Mouse (Mus musculus): ENCODE results near the gene Arfgap1. TPM values are rescaled to one million over a fixed set of nuclear protein-coding genes. Genes with fewer than 3 reads are reported as not detected.

Gene Arfgap1
- polyA plus RNA-seq, 1 experiment from 2014 or later = 59.0 TPM

DNA sequence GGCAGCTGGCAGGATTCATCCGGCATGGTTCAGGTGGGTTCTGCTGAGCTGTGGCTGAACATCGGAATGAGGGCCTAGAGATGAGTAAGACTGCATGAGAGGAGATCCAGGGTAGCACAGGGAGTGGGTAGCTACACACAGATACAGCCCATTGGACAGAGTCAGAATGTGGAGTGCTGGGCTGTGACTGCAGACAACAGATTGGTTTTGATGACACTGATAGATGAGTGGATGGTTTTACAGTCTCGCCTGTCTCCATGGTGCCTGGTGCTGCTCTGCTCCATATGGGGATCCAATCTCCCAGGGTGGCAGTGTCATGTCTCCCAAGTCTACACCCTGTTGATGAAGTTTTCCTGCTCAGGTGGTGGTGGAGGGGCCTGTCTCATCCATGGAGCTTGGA lies 29.9 kb downstream of the Arfgap1 start:
- H3K27me3 ChIP-seq (ENCODE audit: control insufficient read depth, insufficient read depth, low read length) = peaks cover 9% of the 10 kb centered on the region; the same call in 1 of the 2 replicates
- no peak overlapping the region for H3K4me2 ChIP-seq (ENCODE audit: low read length)
- no peaks in the 10 kb centered on the region for H3K4me1 ChIP-seq (ENCODE audit: control insufficient read depth in 2 of 2, insufficient read depth in 2 of 2, low read length in 2 of 2)
- ATAC-seq (ENCODE audit: insufficient number of reproducible peaks, insufficient read depth, low FRiP score, low read depth) = no peak
- H3K36me3 ChIP-seq (ENCODE audit: control insufficient read depth, insufficient read depth, low read length) = no peaks in the 10 kb centered on the region
- H3K9ac ChIP-seq (ENCODE audit: low read length) = no peak overlapping the region
- WGBS = 47% methylated on average over 3 of the region's 3 CpGs
- no peak overlapping the region for H3K4me3 ChIP-seq (ENCODE audit: control insufficient read depth in 1 of 2, insufficient read depth in 1 of 2, low read depth in 1 of 2, low read length in 2 of 2)
- no peak overlapping the region for H3K27ac ChIP-seq (replicated peaks in 1 of 2; ENCODE audit: control insufficient read depth in 1 of 2, insufficient read depth in 1 of 2, low read depth in 2 of 2, low read length in 2 of 2)
- H3K9me3 ChIP-seq (ENCODE audit: control insufficient read depth, low read length) = no peaks in the 10 kb centered on the region

- H3K36me3 ChIP-seq (ENCODE audit: control insufficient read depth, insufficient read depth, low read length) = no peaks in the 10 kb centered on the region
- WGBS = 68% methylated on average over 4 of the region's 4 CpGs
- no peak overlapping the region for H3K9ac ChIP-seq (ENCODE audit: low read length)
- no peak overlapping the region for H3K4me2 ChIP-seq (ENCODE audit: low read length)
- H3K4me1 ChIP-seq (ENCODE audit: control insufficient read depth in 2 of 2, insufficient read depth in 2 of 2, low read length in 2 of 2) = no peaks in the 10 kb centered on the region
- no peak overlapping the region for H3K4me3 ChIP-seq (ENCODE audit: control insufficient read depth in 1 of 2, insufficient read depth in 1 of 2, low read depth in 1 of 2, low read length in 2 of 2)
- no peaks in the 10 kb centered on the region for H3K9me3 ChIP-seq (ENCODE audit: control insufficient read depth, low read length)
- no peak overlapping the region for H3K27ac ChIP-seq (replicated peaks in 1 of 2; ENCODE audit: control insufficient read depth in 1 of 2, insufficient read depth in 1 of 2, low read depth in 2 of 2, low read length in 2 of 2)
- ATAC-seq (ENCODE audit: insufficient number of reproducible peaks, insufficient read depth, low FRiP score, low read depth) = no peak
- H3K27me3 ChIP-seq (ENCODE audit: control insufficient read depth, insufficient read depth, low read length) = peaks cover 28% of the 10 kb centered on the region
Measured at GRCm38 (mm10) chr2:181007054-181007453, 40.0 kb downstream of the Arfgap1 start.

- H3K27ac ChIP-seq (replicated peaks in 1 of 2; ENCODE audit: control insufficient read depth in 1 of 2, insufficient read depth in 1 of 2, low read depth in 2 of 2, low read length in 2 of 2) = no peak overlapping the region
- no peak overlapping the region for H3K9ac ChIP-seq (ENCODE audit: low read length)
- peaks cover 31% of the 10 kb centered on the region for H3K27me3 ChIP-seq (ENCODE audit: control insufficient read depth, insufficient read depth, low read length)
- WGBS = 78% methylated on average over 5 of the region's 5 CpGs
- no peaks in the 10 kb centered on the region for H3K9me3 ChIP-seq (ENCODE audit: control insufficient read depth, low read length)
- H3K4me2 ChIP-seq (ENCODE audit: low read length) = no peak overlapping the region
- ATAC-seq (ENCODE audit: insufficient number of reproducible peaks, insufficient read depth, low FRiP score, low read depth) = no peak
- H3K36me3 ChIP-seq (ENCODE audit: control insufficient read depth, insufficient read depth, low read length) = no peaks in the 10 kb centered on the region
- no peak overlapping the region for H3K4me3 ChIP-seq (ENCODE audit: control insufficient read depth in 1 of 2, insufficient read depth in 1 of 2, low read depth in 1 of 2, low read length in 2 of 2)
- H3K4me1 ChIP-seq (ENCODE audit: control insufficient read depth in 2 of 2, insufficient read depth in 2 of 2, low read length in 2 of 2) = no peaks in the 10 kb centered on the region
Measured at GRCm38 (mm10) chr2:181008339-181008738, 41.3 kb downstream of the Arfgap1 start.

- Histone ChIP-seq H3K36me3 (ENCODE audit: control insufficient read depth, insufficient read depth, low read length) (no peaks in the 10 kb centered on the region), H3K9me3 (ENCODE audit: control insufficient read depth, low read length) (no peaks in the 10 kb centered on the region), H3K4me1 (ENCODE audit: control insufficient read depth in 2 of 2, insufficient read depth in 2 of 2, low read length in 2 of 2) (peaks cover 12 to 14% of the 10 kb centered on the region in 2 experiments), H3K9ac (ENCODE audit: low read length) (no peak overlapping the region), H3K4me3 (ENCODE audit: control insufficient read depth in 1 of 2, insufficient read depth in 1 of 2, low read depth in 1 of 2, low read length in 2 of 2) (no peak overlapping the region), H3K27ac (replicated peaks in 1 of 2; ENCODE audit: control insufficient read depth in 1 of 2, insufficient read depth in 1 of 2, low read depth in 2 of 2, low read length in 2 of 2) (no peak overlapping the region), H3K27me3 (ENCODE audit: control insufficient read depth, insufficient read depth, low read length) (peaks cover 77% of the 10 kb centered on the region), H3K4me2 (ENCODE audit: low read length) (no peak overlapping the region)
- ATAC-seq (ENCODE audit: insufficient number of reproducible peaks, insufficient read depth, low FRiP score, low read depth) = no peak
- 80% methylated on average over 11 of the region's 11 CpGs for WGBS
Measured at GRCm38 (mm10) chr2:181031406-181031934, 64.4 kb downstream of the Arfgap1 start.

Other genes starting within 250 kb of the Arfgap1 start
- 0.43 and 0.55 TPM in 2 replicates for gene Slc17a9, start 242.0 kb upstream of the Arfgap1 start, polyA plus RNA-seq (2014; fragmentation: Nextera tagmentation; extraction: Ambion mirVana)
- not detected in 2 replicates for gene Bhlhe23, start 190.3 kb upstream of the Arfgap1 start, polyA plus RNA-seq (2014; fragmentation: Nextera tagmentation; extraction: Ambion mirVana)
- 42.6 and 45.7 TPM in 2 replicates for gene Ythdf1, start 46.3 kb upstream of the Arfgap1 start, polyA plus RNA-seq (2014; fragmentation: Nextera tagmentation; extraction: Ambion mirVana)
- gene Birc7, start 38.2 kb upstream of the Arfgap1 start, polyA plus RNA-seq (2014; fragmentation: Nextera tagmentation; extraction: Ambion mirVana) = 0.39 TPM in 1 of 2 replicates, not detected in the other
- 47.5 and 57.4 TPM in 2 replicates for gene Nkain4, start 12.5 kb upstream of the Arfgap1 start, polyA plus RNA-seq (2014; fragmentation: Nextera tagmentation; extraction: Ambion mirVana)
- 0.12 and 0.36 TPM in 2 replicates for gene Col20a1, start 19.3 kb downstream of the Arfgap1 start, polyA plus RNA-seq (2014; fragmentation: Nextera tagmentation; extraction: Ambion mirVana)
- gene Chrna4, start 76.3 kb downstream of the Arfgap1 start, polyA plus RNA-seq (2014; fragmentation: Nextera tagmentation; extraction: Ambion mirVana) = 0.04 and 0.07 TPM in 2 replicates
- gene Kcnq2, start 168.1 kb downstream of the Arfgap1 start, polyA plus RNA-seq (2014; fragmentation: Nextera tagmentation; extraction: Ambion mirVana) = 0.11 TPM in 1 of 2 replicates, not detected in the other
- 22.6 and 24.7 TPM in 2 replicates for gene Eef1a2, start 189.8 kb downstream of the Arfgap1 start, polyA plus RNA-seq (2014; fragmentation: Nextera tagmentation; extraction: Ambion mirVana)
- gene Ppdpf, start 220.0 kb downstream of the Arfgap1 start, polyA plus RNA-seq (2014; fragmentation: Nextera tagmentation; extraction: Ambion mirVana) = 181 and 193 TPM in 2 replicates
- not detected in 2 replicates for gene Ptk6, start 235.6 kb downstream of the Arfgap1 start, polyA plus RNA-seq (2014; fragmentation: Nextera tagmentation; extraction: Ambion mirVana)
- gene Srms, start 246.0 kb downstream of the Arfgap1 start, polyA plus RNA-seq (2014; fragmentation: Nextera tagmentation; extraction: Ambion mirVana) = 0.08 and 0.09 TPM in 2 replicates